Mouse (Mus musculus): ENCODE results near the gene Ppp3ca.

DNA sequence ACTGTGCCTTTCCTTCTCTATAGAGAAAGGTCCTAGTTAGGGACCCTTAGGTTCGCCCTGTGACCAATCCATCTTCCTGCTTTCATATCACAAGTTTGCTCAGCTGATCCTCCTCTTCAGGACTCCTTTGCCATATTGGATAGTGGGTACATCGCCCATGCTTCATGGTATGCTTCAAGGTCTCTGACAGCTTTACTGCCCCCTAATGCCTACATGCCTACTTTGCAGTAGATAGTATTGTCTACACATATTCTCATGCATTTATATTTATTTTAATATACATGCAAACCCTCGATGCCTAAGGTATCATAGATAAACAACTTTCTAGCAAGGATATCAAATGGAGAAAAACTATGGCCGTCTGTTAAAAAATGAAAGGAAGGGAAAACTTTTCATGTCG is 193.2 kb downstream of the Ppp3ca start:
- no peak for TF ChIP-seq CTCF (IDR thresholded peaks at IDR 0.05; ENCODE audit: extremely low read depth, insufficient read depth, insufficient read length, insufficient replicate concordance)
- no peak for TF ChIP-seq POLR2A (IDR thresholded peaks at IDR 0.05; ENCODE audit: low read depth, low read length)
